Mouse (Mus musculus) ES-E14 (cell line): ENCODE data around the gene St6galnac3. TPM values are rescaled to one million over a fixed set of nuclear protein-coding genes. Genes with fewer than 3 reads are reported as not detected.

ENCODE experiments used
- DNase-seq: peaks from one replicate; pipeline ENCODE4 v3.0.0-alpha.2; 2013; ENCODE audit warnings: low read depth, low spot score
- H3K27ac ChIP-seq: 2 replicates; pipeline ENCODE4 v1.5.1; 2012; ENCODE audit warnings: low read depth, mild to moderate bottlenecking, low read length, moderate library complexity, mixed read lengths; ENCODE audit not compliant: poor library complexity, insufficient read depth, severe bottlenecking
- H3K36me3 ChIP-seq: 2 replicates; pipeline ENCODE4 v1.6.1; 2012; ENCODE audit warnings: mild to moderate bottlenecking, low read length, moderate library complexity, mixed read lengths; ENCODE audit not compliant: control insufficient read depth, poor library complexity, insufficient read depth, severe bottlenecking
- H3K4me1 ChIP-seq, 2 experiments: fragments of 150-350 bp in 1 of 2; sonication (generic) in 1 of 2; 2 replicates each; pipeline ENCODE4 v1.6.1; 2012; ENCODE audit warnings: low read length in 2 of 2, mild to moderate bottlenecking in 1 of 2, mixed read lengths in 1 of 2; ENCODE audit not compliant: control insufficient read depth in 2 of 2, insufficient read depth in 2 of 2, poor library complexity in 1 of 2
- H3K4me3 ChIP-seq, 2 experiments: fragments of 150-350 bp in 1 of 2; sonication (generic) in 1 of 2; 2 replicates each; pipeline ENCODE4 v1.5.1; 2012; ENCODE audit warnings: low read length in 2 of 2, low read depth in 1 of 2, mild to moderate bottlenecking in 1 of 2, mixed read lengths in 1 of 2; ENCODE audit not compliant: insufficient read depth in 1 of 2, poor library complexity in 1 of 2, severe bottlenecking in 1 of 2
- H3K9ac ChIP-seq: 2 replicates; pipeline ENCODE4 v1.6.1; 2012; ENCODE audit warnings: low read depth, mild to moderate bottlenecking, low read length, mixed read lengths; ENCODE audit not compliant: poor library complexity, insufficient read depth, severe bottlenecking
- H3K9me3 ChIP-seq: fragments of 150-350 bp; sonication (generic); 2 replicates; pipeline ENCODE4 v1.6.1; 2012; ENCODE audit warnings: low read depth, mild to moderate bottlenecking, low read length; ENCODE audit not compliant: control insufficient read depth, insufficient read depth
- CHD2 ChIP-seq: IDR thresholded peaks from 2 replicates; pipeline ENCODE4 v1.6.1; 2014; ENCODE audit warnings: mild to moderate bottlenecking, low read depth, low read length, inconsistent platforms
- HCFC1 ChIP-seq: IDR thresholded peaks from 2 replicates; pipeline ENCODE4 v1.6.1; 2012; ENCODE audit warnings: low read length, inconsistent platforms, borderline replicate concordance; ENCODE audit not compliant: insufficient read depth
- MAFK ChIP-seq: IDR thresholded peaks from 2 replicates; pipeline ENCODE4 v1.6.1; 2014; ENCODE audit warnings: mild to moderate bottlenecking, low read depth, low read length, inconsistent platforms; ENCODE audit not compliant: insufficient read depth
- ZC3H11A ChIP-seq: IDR thresholded peaks from 2 replicates; pipeline ENCODE4 v1.6.1; 2012; ENCODE audit warnings: low read depth, mild to moderate bottlenecking, inconsistent platforms, low read length, borderline replicate concordance
- ZNF384 ChIP-seq: IDR thresholded peaks from 2 replicates; pipeline ENCODE4 v1.6.1; 2012; ENCODE audit warnings: low read depth, low read length, inconsistent platforms
- in situ Hi-C, 2 experiments: fragments of 600-800 bp; cut with MboI; formaldehyde crosslinking; loops; one replicate each; pipeline ENCODE4 v1.15.1; 2025; ENCODE audit warnings: low sequenced_read_pairs in 2 of 2, inconsistent platforms in 1 of 2; ENCODE audit not compliant: unreplicated experiment in 2 of 2
- total RNA-seq: library from RNA; depleted of rRNA; stranded (reverse); fragments of 300-350 nt; gene quantifications from 2 replicates; pipeline ENCODE4 v1.2.3, GENCODE M21; 2012

The St6galnac3 gene
- total RNA-seq, 1 experiment = 3.8 TPM

- TF ChIP-seq ZC3H11A (no peak), ZNF384 (no peak), CHD2 (no peak), MAFK (no peak), HCFC1 (no peak)
- no peaks in the 10 kb centered on the region for H3K36me3 ChIP-seq
- H3K9me3 ChIP-seq = no peaks in the 10 kb centered on the region
- in situ Hi-C loops = no loop called here
- H3K4me3 ChIP-seq = no peak overlapping the region
- H3K27ac ChIP-seq = 0 out of 2 replicates have a peak overlapping the region, but pooled peaks have one; percentile 11
- DNase-seq = no peak
- H3K4me1 ChIP-seq = no peaks in the 10 kb centered on the region
- no peak overlapping the region for H3K9ac ChIP-seq
These were observed 292.0 kb downstream of the St6galnac3 start for GRCm38 (mm10) chr3:153433010-153433409.

DNA sequence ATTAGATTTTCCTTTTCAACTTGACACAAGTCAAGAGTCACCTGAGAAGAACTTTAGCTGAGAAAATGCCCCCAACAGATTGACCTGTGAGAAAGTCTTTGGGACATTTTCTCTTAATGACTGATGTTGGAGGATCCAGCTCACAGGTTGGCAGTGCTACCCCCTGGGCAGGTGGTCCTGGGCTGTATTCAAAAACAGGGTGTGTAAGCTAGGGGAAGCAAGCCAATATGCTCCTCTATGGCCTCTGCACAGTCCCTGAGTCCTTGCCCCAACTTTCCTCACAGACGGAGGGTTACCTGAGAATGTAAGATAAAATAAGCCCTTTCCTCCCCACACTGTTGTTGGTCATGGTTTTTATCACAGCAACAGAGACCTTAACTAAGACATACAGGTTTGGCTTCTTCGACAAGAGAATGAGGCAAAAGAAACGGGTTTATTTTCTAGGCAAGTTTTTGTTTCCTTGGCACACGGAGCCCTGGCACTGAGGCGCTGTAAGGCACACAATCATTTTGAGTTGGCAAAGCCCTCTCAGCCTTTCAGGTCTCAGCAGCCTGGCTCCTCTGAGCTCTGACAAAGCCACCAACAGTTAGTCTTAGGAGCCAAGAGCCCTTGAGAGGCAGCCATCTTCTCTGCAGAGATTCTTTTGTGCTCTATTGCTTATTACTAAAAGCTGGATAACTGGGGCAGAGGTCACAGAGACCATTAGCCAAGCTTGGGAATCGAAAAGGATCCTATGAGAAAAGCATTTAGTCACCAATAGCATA lies 292.7 kb downstream of the St6galnac3 start:
- in situ Hi-C loops = no loop called here

GRCm38 (mm10) chr3:153429840-153430239 lies 295.1 kb downstream of the St6galnac3 start:
- no peak overlapping the region for H3K9ac ChIP-seq
- no peak overlapping the region for H3K27ac ChIP-seq
- no peaks in the 10 kb centered on the region for H3K4me1 ChIP-seq
- in situ Hi-C loops = no loop called here
- H3K4me3 ChIP-seq = no peak overlapping the region
- no peak for DNase-seq
- no peak for TF ChIP-seq ZC3H11A
- no peak for TF ChIP-seq MAFK
- no peak for TF ChIP-seq ZNF384
- no peak for TF ChIP-seq HCFC1
- no peak for TF ChIP-seq CHD2
- no peaks in the 10 kb centered on the region for H3K36me3 ChIP-seq
- H3K9me3 ChIP-seq = no peaks in the 10 kb centered on the region

More for the DNA sequence above, 292.7 kb downstream of the St6galnac3 start:
- no peaks in the 10 kb centered on the region for H3K9me3 ChIP-seq
- H3K36me3 ChIP-seq = no peaks in the 10 kb centered on the region
- H3K9ac ChIP-seq = no peak overlapping the region
- H3K4me1 ChIP-seq = no peaks in the 10 kb centered on the region
- H3K27ac ChIP-seq = no peak overlapping the region
- H3K4me3 ChIP-seq = no peak overlapping the region
- TF ChIP-seq CHD2 (no peak), HCFC1 (no peak), ZC3H11A (no peak), ZNF384 (no peak), MAFK (no peak)
- no peak for DNase-seq

- no peaks in the 10 kb centered on the region for H3K36me3 ChIP-seq
- no peak for DNase-seq
- H3K9me3 ChIP-seq = no peaks in the 10 kb centered on the region
- H3K27ac ChIP-seq = no peak overlapping the region
- no peak for TF ChIP-seq MAFK
- TF ChIP-seq ZC3H11A = no peak
- TF ChIP-seq HCFC1 = no peak
- TF ChIP-seq ZNF384 = no peak
- TF ChIP-seq CHD2 = no peak
- no peak overlapping the region for H3K4me3 ChIP-seq
- in situ Hi-C loops = no loop called here
- no peaks in the 10 kb centered on the region for H3K4me1 ChIP-seq
- no peak overlapping the region for H3K9ac ChIP-seq
These were observed 303.1 kb downstream of the St6galnac3 start for GRCm38 (mm10) chr3:153421918-153422290.
